Mouse (Mus musculus) heart, adult 2 months (tissue): Measurements from ENCODE around the gene Polr3b.

Source experiments
- CTCF ChIP-seq: fragments of 200-600 bp; IDR thresholded peaks from 2 replicates; pipeline ENCODE4 v1.8.1; 2022; ENCODE audit warnings: antibody characterized with exemption, mild to moderate bottlenecking, moderate library complexity
- POLR2A ChIP-seq: fragments of 200-500 bp; IDR thresholded peaks from 2 replicates; pipeline ENCODE4 v1.6.1; 2011; ENCODE audit warnings: mild to moderate bottlenecking, low read depth, low read length, control low read depth; ENCODE audit not compliant: insufficient read depth

GRCm38 (mm10) chr10:84662138-84662537, 40.0 kb downstream of the Polr3b start:
- no peak for TF ChIP-seq POLR2A
- TF ChIP-seq CTCF, result no peak
